Mouse (Mus musculus) ES-Bruce4 (cell line): ENCODE measurements around the gene Colgalt1. TPM values are rescaled to one million over a fixed set of nuclear protein-coding genes. Genes with fewer than 3 reads are reported as not detected.

Source experiments
- H3K27ac ChIP-seq: 2 replicates; pipeline ENCODE4 v1.5.1; 2012; ENCODE audit warnings: low read length, inconsistent platforms; ENCODE audit not compliant: insufficient read depth
- H3K27me3 ChIP-seq: 2 replicates; pipeline ENCODE4 v1.6.1; 2012; ENCODE audit warnings: mild to moderate bottlenecking, low read length, inconsistent platforms; ENCODE audit not compliant: control insufficient read depth, poor library complexity, insufficient read depth, severe bottlenecking
- H3K36me3 ChIP-seq: 2 replicates; pipeline ENCODE4 v1.6.1; 2012; ENCODE audit warnings: inconsistent platforms, mild to moderate bottlenecking, low read length, moderate library complexity; ENCODE audit not compliant: control insufficient read depth, poor library complexity, insufficient read depth, severe bottlenecking
- H3K4me1 ChIP-seq: one replicate; pipeline ENCODE4 v1.8.1; 2011; ENCODE audit warnings: low read length; ENCODE audit not compliant: control insufficient read depth, insufficient read depth
- H3K4me3 ChIP-seq: 2 replicates; pipeline ENCODE4 v1.5.1; 2011; ENCODE audit warnings: low read depth, mild to moderate bottlenecking, low read length
- H3K9ac ChIP-seq: 2 replicates; pipeline ENCODE4 v1.6.1; 2012; ENCODE audit warnings: low read depth, mild to moderate bottlenecking, inconsistent platforms; ENCODE audit not compliant: poor library complexity, severe bottlenecking
- H3K9me3 ChIP-seq: replicated peaks from 2 replicates; pipeline ENCODE4 v1.6.1; 2012; ENCODE audit warnings: mild to moderate bottlenecking, low read length, inconsistent platforms; ENCODE audit not compliant: control insufficient read depth, poor library complexity, insufficient read depth, severe bottlenecking
- CTCF ChIP-seq: IDR thresholded peaks from one replicate; pipeline ENCODE4 v1.8.1; 2011; ENCODE audit warnings: low read depth, low read length
- EP300 ChIP-seq: IDR thresholded peaks from 2 replicates; pipeline ENCODE4 v1.6.1; 2011; ENCODE audit warnings: low read depth, low read length; ENCODE audit not compliant: insufficient read depth
- POLR2A ChIP-seq: IDR thresholded peaks from one replicate; pipeline ENCODE4 v1.8.1; 2011; ENCODE audit warnings: low read length; ENCODE audit not compliant: insufficient read depth
- polyA plus RNA-seq: library from polyadenylated mRNA; stranded (reverse); fragments of >200 nt; gene quantifications from 2 replicates; pipeline ENCODE4 v1.2.4, GENCODE M21; 2011; ENCODE audit warnings: low read depth; ENCODE audit not compliant: missing spikeins, insufficient read depth, insufficient read length

The Colgalt1 gene
- polyA plus RNA-seq, 1 experiment, result 83.2 TPM

- Histone ChIP-seq H3K9ac (no peak overlapping the region), H3K4me1 (no peaks in the 10 kb centered on the region), H3K9me3 (no peaks in the 10 kb centered on the region), H3K27ac (no peak overlapping the region), H3K4me3 (no peak overlapping the region), H3K36me3 (no peaks in the 10 kb centered on the region), H3K27me3 (no peaks in the 10 kb centered on the region)
- TF ChIP-seq POLR2A (no peak), CTCF (no peak), EP300 (no peak)
These were observed 47.8 kb downstream of the Colgalt1 start for GRCm38 (mm10) chr8:71658515-71659049.

DNA sequence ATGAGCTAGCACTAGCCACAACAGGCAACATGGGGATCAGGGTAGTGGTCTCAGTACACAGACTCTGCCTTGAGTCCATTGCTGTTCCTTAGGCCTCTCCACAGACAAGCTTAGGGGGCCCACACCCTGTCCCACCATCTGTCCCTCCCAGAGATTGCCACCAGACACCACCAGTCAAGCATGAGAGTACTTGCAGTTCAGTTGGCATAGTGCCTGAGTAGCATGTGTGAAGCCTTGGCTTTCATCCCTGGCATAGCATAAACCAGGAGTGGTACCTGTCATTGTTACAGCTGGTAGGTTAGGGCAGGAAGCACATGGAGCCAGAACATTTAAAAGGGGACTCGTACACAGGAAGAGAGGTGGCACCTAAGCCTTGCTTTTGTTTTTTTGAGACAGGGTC lies 49.0 kb downstream of the Colgalt1 start:
- Histone ChIP-seq H3K27me3 (no peaks in the 10 kb centered on the region), H3K9ac (no peak overlapping the region), H3K27ac (no peak overlapping the region), H3K9me3 (no peaks in the 10 kb centered on the region), H3K36me3 (no peaks in the 10 kb centered on the region), H3K4me1 (no peaks in the 10 kb centered on the region), H3K4me3 (no peak overlapping the region)
- TF ChIP-seq POLR2A (no peak), EP300 (no peak), CTCF (no peak)

DNA sequence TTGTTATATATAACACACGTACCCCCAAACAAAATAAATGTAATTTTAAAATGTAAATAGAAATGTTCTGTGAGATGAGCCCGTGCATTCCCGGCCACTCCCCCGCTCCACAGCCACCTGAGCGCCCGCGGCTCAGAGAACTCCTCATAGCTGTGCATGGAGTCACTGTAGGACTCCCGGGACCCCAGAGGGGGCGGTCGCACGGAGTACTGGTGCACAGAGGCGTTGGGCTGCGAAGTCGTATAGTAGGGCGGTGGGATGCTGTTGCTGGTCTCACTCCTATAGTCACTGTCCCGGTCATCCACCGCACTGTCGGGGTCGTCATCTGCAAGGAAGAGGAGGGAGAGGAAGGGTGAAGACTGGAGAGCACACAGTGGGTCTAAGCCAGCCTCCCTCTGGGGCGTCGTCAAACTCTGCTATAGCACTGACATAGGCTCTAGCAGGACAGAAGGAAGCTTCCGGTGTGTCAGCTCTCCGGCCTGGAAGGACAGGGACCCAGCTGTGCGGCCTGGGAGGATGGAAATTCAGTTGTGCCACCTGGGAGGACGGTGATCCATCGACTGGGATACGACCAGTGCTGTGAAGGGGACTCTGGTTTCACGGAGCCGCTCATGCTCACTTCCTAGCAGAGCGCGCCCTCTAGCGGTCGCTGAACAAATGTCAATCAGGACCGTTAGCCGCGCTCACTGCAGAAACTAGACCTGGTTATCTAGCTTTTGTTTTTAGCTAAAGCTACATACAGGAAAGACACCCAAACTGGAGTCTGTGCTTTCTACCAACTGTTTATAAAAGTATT lies 49.7 kb downstream of the Colgalt1 start:
- Histone ChIP-seq H3K4me3 (peak overlapping the region; percentile 31), H3K27ac (no peak overlapping the region), H3K9ac (0 out of 2 replicates have a peak overlapping the region, but pooled peaks have one; percentile 4), H3K4me1 (peaks cover 3% of the 10 kb centered on the region), H3K36me3 (no peaks in the 10 kb centered on the region), H3K27me3 (no peaks in the 10 kb centered on the region), H3K9me3 (no peaks in the 10 kb centered on the region)
- TF ChIP-seq CTCF, result peak; percentile 98
- no peak for TF ChIP-seq POLR2A

DNA sequence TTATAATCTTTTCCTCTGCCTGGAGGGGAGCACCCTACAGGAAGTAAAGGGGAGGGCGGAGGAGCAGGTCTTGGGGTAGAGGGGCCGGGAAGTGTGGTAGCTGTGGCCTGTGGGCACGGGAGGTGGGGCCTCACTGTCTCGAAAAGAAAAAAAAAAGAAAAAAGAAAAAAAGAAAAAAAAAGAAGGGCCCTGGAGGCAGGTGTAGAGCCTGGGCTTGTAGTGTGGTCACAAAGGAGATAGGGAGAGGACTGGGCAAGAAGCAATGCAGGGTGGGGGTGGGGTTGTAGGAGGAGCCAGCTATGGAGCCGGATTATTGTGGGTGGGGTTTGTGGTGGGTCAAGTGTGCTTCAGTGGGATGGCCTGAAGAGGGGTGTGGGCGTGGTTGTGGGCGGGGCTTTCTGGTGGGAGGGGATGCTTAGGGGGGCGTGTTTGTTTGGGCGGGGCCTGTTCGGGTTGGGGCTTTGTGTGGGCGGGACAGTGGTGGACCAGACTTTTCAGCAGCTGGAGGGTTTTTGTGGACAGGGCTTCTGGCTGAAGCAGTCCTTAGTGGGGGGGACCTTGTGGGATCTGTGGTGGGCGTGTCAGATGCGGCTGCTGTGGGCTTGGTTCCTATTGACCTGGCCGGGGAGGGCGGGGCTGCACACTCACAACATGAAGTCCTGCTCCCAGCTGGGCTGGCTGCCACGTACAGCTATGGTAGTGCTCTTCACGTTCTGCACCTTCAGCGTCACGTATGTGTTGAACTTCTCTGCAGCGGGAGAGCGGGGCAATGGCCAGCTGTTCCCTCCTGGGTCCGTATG lies 54.7 kb downstream of the Colgalt1 start:
- H3K4me1 ChIP-seq, result peaks cover 12% of the 10 kb centered on the region
- H3K27ac ChIP-seq, result no peak overlapping the region
- no peaks in the 10 kb centered on the region for H3K9me3 ChIP-seq
- H3K9ac ChIP-seq, result peak overlapping the region; percentile 69
- TF ChIP-seq CTCF (no peak), EP300 (0 out of 2 replicates have a peak, but pooled peaks have one; percentile 34), POLR2A (no peak)
- no peaks in the 10 kb centered on the region for H3K27me3 ChIP-seq
- peak overlapping the region; percentile 17 for H3K4me3 ChIP-seq
- no peaks in the 10 kb centered on the region for H3K36me3 ChIP-seq

DNA sequence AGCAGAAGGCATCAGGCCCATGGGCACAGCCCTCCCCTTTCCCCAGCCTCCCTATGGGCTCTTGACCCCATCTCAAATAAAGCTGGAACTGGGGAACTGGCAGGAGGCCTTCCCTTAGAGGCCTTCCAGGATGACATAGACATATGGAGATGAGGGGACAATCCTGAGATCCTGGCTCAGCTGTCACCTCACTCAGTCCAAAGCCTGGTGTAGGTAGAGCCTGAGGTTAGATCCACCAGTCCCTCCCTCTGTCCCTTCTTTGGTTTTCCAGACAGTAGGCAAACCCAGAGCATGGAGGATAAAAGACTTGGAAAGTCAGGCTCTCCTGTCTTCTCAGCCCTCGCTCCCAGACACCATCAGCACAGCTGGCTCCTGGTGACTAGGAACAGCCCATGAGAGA lies 56.1 kb downstream of the Colgalt1 start:
- Histone ChIP-seq H3K4me3 (no peak overlapping the region), H3K9me3 (no peaks in the 10 kb centered on the region), H3K36me3 (no peaks in the 10 kb centered on the region), H3K9ac (no peak overlapping the region), H3K27ac (no peak overlapping the region), H3K4me1 (peaks cover 12% of the 10 kb centered on the region), H3K27me3 (no peaks in the 10 kb centered on the region)
- TF ChIP-seq POLR2A, result no peak
- TF ChIP-seq CTCF, result no peak
- no peak for TF ChIP-seq EP300

- Histone ChIP-seq H3K9ac (no peak overlapping the region), H3K9me3 (no peaks in the 10 kb centered on the region), H3K4me1 (peaks cover 12% of the 10 kb centered on the region), H3K36me3 (no peaks in the 10 kb centered on the region), H3K4me3 (no peak overlapping the region), H3K27ac (no peak overlapping the region), H3K27me3 (no peaks in the 10 kb centered on the region)
- no peak for TF ChIP-seq EP300
- no peak for TF ChIP-seq CTCF
- TF ChIP-seq POLR2A, result no peak
These were observed 56.5 kb downstream of the Colgalt1 start for GRCm38 (mm10) chr8:71667256-71667655.
